15 mouse cellular contexts compared by ENCODE assay signal in genomic region chr2:135315980-135316379, GRCm38 (mm10).
"Had no signal": no experiment of that assay in that cellular context is flagged by ENCODE, and none has a peak within 500 bp of the region (broad histone marks: within the 10 kb centered on the region; RNA-seq: fewer than 3 reads in every experiment).

No protein-coding gene starts in this region.

- H3K4me1 ChIP-seq: neural tube, embryonic 15.5 days; stomach, embryonic 15.5 days had no signal

- H3K36me3 ChIP-seq: neural tube, embryonic 15.5 days; stomach, embryonic 15.5 days had no signal

- H3K9me3 ChIP-seq: neural tube, embryonic 15.5 days; stomach, embryonic 15.5 days had no signal

- H3K4me2 ChIP-seq: neural tube, embryonic 15.5 days; stomach, embryonic 15.5 days had no signal

- H3K9ac ChIP-seq: neural tube, embryonic 15.5 days; stomach, embryonic 15.5 days had no signal

- H3K4me3 ChIP-seq: neural tube, embryonic 15.5 days; stomach, embryonic 15.5 days had no signal

- DNase-seq: retina, postnatal 1 day; right cerebral cortex, adult 18-20 months; right cerebral cortex, postnatal 14 days; right cerebral cortex, postnatal 25 days; right cerebral cortex, postnatal 4 days; spleen, adult 18-20 months; thymus, adult 18-20 months; thymus, adult 2 months; thymus, postnatal 14 days; thymus, postnatal 25 days; thymus, postnatal 36 days; thymus, postnatal 4 days had no signal

- H3K27ac ChIP-seq: neural tube, embryonic 15.5 days; stomach, embryonic 15.5 days; stomach, postnatal 0 days had no signal

- H3K27me3 ChIP-seq: neural tube, embryonic 15.5 days; stomach, embryonic 15.5 days had no signal
